Mouse (Mus musculus): ENCODE results near the gene Fhit.

- TF ChIP-seq POLR2A (IDR thresholded peaks at IDR 0.05; ENCODE audit: borderline replicate concordance, extremely low read depth, low read depth, low read length), result no peak
- TF ChIP-seq CTCF (IDR thresholded peaks at IDR 0.05; ENCODE audit: insufficient read depth, low read length), result no peak
Observed at GRCm38 (mm10) chr14:10036685-10037215, 1125.1 kb downstream of the Fhit start.
